Mouse (Mus musculus) layer of hippocampus, adult 2 months (tissue): ENCODE measurements around the gene Hectd1. TPM values are rescaled to one million over a fixed set of nuclear protein-coding genes. Genes with fewer than 3 reads are reported as not detected.
A peak's percentile ranks its signal among the peaks of the same experiment; 100 is the strongest.

ENCODE experiments used
- DNase-seq, 2 experiments: peaks; one replicate each; pipeline ENCODE4 v3.0.0; 2022; ENCODE audit warnings: low spot score in 2 of 2
- H3K27ac ChIP-seq: fragments of 200-600 bp; 2 replicates; pipeline ENCODE4 v1.8.1; 2022
- H3K4me3 ChIP-seq: fragments of 200-600 bp; 2 replicates; pipeline ENCODE4 v1.8.1; 2022; ENCODE audit warnings: mild to moderate bottlenecking
- CTCF ChIP-seq: fragments of 200-600 bp; conservative IDR thresholded peaks from 2 replicates; pipeline ENCODE4 v1.8.1; 2022; ENCODE audit warnings: antibody characterized with exemption, mild to moderate bottlenecking, moderate library complexity
- total RNA-seq, 2 experiments: library from RNA; stranded (reverse); gene quantifications; 2 replicates each; pipeline ENCODE4 v1.2.3; 2021

Gene Hectd1
- total RNA-seq, 2 experiments from 2014 or later, result 84.2 to 84.3 TPM

DNA sequence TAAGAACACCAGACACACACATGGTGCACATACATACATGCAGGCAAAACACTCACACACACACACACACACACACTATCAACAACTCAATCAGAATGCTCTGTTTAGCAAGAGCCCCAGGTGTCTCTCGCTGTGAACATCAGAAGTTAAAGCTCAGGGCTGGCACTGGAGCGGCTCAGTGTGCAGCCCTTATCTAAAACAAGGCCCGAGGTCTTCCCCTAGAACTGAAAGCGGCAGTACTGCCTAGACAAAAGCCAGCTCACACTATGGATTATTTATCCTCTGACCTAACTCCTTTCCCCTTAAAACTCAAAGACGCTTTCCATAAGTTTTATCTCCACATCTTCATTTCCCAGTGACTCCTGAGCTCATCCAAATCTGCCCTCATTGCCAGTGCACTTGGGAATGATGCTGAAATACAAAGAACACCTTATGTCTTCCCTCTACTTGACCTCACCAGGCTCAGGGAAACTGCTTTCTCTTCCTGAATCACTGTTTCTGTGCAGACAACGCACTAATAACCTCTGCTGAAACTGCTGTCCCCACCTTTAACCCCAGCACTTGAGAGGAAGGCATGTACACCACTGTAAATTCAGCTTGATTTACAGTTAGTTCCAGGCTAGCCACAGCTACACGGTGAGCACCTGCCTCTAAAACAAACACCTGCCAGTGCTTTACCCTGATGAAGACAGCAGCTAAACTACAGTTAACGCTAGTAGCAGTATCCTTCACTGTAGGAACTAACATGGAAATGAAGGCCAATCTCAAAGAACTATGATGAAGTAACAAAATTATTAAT, 11.3 kb downstream of the Hectd1 start:
- TF ChIP-seq CTCF, result no peak
- H3K4me3 ChIP-seq, result no peak overlapping the region
- DNase-seq, result no peak
- no peak overlapping the region for H3K27ac ChIP-seq

DNA sequence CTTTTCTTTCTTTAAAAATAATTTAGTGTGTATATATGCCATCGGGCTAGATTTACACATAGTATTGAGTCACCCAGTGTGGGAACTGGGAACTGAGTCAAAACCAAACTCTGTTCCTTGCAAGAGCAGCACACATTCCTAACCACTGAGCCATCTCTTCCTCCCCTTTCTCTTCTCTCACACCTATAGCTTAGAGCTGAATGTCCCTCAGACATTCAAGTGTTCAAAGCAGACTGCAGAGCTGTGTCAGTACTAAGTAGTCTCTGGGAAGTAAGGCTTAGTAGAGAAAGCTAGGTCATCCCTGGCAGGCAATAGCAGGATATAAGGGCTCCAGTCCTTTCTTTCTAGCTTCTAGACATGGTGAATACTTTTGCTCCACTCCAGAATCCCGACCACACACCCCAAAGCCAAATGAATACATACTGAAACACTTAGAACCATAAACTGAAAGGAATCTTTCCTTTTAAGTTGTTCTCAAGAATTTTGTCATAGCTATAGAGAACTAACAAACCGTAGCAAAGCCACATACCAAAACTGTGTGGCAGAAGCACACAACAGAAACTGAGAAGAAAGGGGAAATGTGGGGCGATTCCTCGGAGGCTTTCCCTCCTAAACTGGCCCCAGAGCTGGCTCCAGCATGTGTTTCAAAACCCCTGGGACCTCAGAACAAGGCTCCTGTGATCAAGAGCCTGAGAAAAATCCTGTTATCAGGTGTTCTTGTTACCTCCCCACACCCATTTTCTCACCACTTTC, 17.8 kb downstream of the Hectd1 start:
- DNase-seq, result no peak
- no peak overlapping the region for H3K4me3 ChIP-seq
- H3K27ac ChIP-seq, result no peak overlapping the region
- no peak for TF ChIP-seq CTCF

DNA sequence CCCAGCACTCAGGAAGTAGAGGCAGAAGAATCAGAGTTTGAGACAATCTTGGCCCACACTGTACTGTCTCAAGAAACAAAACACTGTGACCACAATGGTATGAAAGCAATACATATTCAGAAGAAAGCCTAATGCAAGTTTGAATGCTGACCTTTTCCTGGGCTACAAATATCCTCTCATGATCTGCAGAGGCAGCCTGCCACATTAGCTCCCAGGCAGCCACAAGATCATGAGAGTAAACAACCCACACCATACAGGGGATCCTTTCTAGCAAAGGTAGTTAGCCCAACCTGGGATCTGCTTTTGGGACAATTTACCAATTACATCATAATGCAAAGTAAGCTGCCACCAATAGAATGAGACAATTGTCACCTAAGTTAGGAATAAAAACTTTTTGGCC, 18.8 kb downstream of the Hectd1 start:
- Histone ChIP-seq H3K27ac (no peak overlapping the region), H3K4me3 (no peak overlapping the region)
- no peak for DNase-seq
- no peak for TF ChIP-seq CTCF

DNA sequence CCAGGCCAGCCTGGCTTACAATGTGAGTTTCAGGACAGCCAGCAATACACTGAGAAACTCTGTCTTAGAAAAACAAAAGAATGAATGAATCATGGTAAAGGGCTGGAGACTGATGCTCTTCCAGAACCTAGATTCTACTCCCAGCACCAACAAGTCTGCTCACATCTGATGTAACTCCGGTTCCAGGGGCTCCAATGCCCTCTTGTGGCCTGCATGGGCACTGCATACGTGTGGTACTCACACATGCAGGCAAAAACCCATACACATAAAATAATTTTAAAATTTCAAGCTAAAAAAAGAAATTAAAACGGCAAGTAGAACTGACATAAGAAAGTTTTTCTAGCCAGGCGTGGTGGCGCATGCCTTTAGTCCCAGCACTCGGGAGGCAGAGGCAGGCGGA, 44.5 kb downstream of the Hectd1 start:
- no peak overlapping the region for H3K4me3 ChIP-seq
- no peak overlapping the region for H3K27ac ChIP-seq
- peak; percentile 66 for TF ChIP-seq CTCF
- no peak for DNase-seq

DNA sequence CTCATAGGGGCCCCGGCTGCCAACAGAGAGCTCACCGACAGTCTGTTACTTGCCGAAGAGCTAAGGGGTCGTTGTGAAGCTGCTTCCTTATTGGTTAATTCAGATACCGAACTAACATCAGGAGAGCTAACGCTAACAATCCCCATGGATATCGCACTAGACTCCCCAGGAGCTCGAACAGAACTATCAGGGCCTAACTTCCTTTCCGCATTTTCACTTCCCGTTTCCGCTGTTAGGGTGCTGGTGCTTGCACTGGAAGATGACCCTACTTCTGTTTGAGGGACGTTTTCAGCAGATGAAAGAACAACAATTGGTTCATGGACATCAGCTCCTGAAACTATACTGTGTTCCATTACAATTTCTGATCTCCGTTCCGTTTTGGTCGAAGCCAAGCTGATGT, 60.6 kb downstream of the Hectd1 start:
- TF ChIP-seq CTCF, result no peak
- no peak overlapping the region for H3K27ac ChIP-seq
- H3K4me3 ChIP-seq, result no peak overlapping the region
- DNase-seq, result no peak

DNA sequence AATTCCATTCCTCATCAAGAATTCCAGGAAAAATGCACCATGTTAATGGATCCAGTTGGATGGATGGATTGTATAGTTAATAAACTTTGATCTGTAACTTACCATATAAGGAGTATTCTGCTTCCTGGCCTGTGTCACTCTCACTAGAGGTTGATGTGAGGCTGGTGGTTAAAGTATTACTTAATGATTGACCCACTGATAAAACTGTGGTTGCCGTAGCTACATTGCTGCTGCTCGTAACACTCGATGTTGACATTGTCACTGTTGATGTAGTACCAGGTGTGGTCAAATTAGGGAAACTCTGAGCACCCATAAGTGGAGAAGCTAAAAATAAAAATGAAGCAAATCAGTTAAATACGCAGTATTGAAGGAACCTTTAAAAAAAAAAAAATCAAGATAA, 61.9 kb downstream of the Hectd1 start:
- no peak overlapping the region for H3K27ac ChIP-seq
- no peak overlapping the region for H3K4me3 ChIP-seq
- no peak for TF ChIP-seq CTCF
- DNase-seq, result no peak

DNA sequence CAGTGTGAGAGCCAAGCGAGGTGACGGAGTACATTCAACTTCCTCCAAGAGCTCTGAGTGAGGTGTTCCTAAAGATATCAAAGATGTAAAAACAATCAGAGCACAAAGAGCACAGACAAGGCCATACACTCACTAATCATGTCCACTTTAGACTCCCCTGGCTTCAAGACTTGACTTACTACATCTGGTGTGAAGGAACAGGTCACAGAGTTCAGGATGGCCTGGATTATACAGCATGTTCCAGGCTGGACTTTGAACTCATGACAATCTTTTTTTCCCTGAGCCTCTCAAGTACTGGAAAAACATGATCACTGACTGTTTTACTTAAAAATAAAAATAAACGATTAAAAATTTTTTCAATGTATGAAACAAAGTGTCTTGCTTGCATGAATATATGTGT, 70.0 kb downstream of the Hectd1 start:
- TF ChIP-seq CTCF, result no peak
- no peak for DNase-seq

DNA sequence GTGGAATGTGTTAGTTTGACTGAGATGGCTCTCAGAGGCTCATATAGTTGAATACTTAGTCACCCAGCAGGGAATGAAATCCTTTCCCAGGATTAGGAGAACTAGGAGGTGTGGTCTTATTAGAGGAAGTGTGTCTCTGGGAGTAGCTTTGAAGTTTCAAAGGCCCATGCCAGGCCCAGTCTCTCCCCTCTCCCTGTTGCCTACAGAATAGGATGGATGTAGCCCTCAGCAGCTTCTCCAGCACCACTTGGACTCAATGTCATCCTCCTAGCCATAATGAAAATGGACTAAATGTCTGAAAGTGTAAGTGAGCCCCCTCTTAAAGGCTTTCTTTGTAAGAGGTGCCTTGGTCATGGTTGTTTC, 72.8 kb downstream of the Hectd1 start:
- TF ChIP-seq CTCF, result no peak
- DNase-seq, result no peak
- no peak overlapping the region for H3K27ac ChIP-seq
- no peak overlapping the region for H3K4me3 ChIP-seq

More for the DNA sequence above, 70.0 kb downstream of the Hectd1 start:
- no peak overlapping the region for H3K4me3 ChIP-seq
- H3K27ac ChIP-seq, result no peak overlapping the region

DNA sequence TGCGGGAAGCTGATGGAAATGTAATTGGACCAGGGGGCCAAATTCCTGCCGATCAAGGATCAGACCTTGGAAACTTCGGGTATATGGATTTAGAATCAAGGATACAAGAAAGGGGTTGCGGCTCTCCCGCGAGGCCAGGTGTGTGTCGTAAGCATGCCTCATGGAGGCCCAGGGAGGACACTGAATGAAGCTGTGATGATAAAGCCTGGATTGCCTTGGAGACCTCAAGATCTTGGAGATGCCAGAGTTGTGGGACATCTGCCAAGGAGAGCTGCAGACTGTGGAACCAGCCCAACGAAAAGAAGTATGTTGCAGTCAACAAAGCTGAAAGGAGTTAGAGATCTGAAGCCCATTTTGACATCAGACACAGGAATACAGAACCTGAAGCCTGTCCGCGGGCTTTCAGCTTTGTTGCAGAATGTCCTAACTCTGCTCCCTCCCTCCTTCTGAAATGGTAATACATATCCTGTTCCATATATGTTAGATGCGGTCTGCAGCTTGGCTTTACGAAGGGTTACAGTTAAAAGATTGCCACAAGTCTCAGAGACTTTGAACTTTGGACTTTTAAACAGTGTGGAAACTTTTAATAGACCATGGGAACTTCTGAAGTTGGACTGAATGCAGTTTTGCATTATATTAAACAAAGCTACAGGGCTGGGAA, 73.3 kb downstream of the Hectd1 start:
- Histone ChIP-seq H3K4me3 (no peak overlapping the region), H3K27ac (no peak overlapping the region)
- no peak for DNase-seq
- TF ChIP-seq CTCF, result no peak

DNA sequence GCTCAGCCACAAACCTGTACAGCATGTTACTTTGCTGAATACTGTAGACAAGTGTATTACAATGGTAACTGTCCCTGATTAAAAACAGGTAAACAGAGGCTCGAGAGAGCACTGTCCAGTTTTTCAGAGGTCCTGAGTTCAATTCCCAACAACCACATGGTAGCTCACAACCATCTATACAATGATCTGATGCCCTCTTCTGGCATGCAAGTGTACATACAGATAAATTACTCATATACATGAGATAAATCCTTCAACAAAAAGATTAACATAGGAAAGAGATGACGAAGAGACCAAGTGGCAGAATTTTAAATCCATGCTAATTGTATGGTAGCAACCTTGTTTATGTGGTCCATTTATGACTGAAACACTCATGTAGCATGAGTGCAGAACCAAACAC, 82.0 kb downstream of the Hectd1 start:
- peak; percentile 58 for TF ChIP-seq CTCF
- no peak overlapping the region for H3K27ac ChIP-seq
- DNase-seq, result no peak
- no peak overlapping the region for H3K4me3 ChIP-seq

DNA sequence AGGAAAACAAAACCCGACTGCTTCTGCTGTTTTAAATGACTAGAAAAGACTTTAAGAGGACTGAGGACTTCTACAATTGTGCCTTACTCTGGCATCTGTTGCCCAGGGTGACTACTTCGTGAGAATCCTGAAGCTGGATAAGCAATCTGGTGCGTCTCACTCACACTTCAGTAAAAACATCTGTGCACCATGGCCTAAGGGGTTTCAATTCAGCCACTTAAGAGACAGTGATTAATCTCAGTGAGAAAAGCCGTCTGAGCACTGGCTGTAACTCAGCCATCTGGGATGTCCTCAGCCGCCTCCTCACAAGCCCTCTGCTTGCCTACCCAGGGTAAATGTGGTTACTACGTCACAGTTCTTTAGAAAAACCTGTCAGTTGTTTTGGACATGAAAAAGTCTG, 84.4 kb downstream of the Hectd1 start:
- no peak overlapping the region for H3K27ac ChIP-seq
- TF ChIP-seq CTCF, result no peak
- DNase-seq, result no peak
- H3K4me3 ChIP-seq, result no peak overlapping the region

DNA sequence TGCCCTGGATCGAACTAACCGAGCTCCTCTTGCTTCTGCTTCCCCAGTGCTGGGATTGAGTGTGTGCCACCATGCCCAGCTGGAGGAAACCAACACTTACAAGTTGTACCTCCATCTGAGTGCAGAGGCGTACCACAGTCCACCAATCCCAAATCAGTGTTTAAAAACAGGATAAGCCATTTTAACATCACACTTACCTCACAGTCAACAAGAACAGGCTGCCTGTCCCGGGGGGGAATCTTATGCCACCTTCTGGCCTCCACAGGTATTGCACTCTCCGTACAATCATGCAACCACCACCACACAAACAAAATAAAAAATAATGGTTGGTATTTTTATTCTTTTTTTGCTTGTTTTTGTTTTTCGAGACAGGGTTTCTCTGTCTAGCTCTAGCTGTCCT, 87.6 kb downstream of the Hectd1 start:
- peak; percentile 84 for TF ChIP-seq CTCF
- no peak for DNase-seq
- H3K27ac ChIP-seq, result no peak overlapping the region

DNA sequence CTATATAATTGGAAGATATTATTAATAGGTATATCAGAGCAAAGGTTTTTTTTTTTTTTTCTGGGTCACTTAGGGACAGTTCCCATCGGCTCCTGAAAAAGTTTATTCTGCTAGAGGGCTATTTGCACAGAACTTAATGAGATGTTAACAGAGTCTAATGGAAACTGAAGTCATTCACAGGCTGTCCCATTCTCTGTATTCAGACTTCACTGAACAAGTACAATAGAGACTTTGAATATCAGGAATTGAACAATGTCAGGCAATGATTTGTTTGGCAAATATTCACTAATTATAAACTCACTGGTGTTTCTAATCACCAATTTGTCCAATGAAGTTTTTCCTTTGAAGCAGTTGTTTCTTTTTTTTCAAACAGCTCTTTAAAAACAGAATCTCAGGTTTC, 92.5 kb downstream of the Hectd1 start:
- Histone ChIP-seq H3K27ac (no peak overlapping the region; the same call in 1 of the 2 replicates), H3K4me3 (no peak overlapping the region)
- TF ChIP-seq CTCF, result no peak
- DNase-seq, result no peak

More for the DNA sequence above, 87.6 kb downstream of the Hectd1 start:
- no peak overlapping the region for H3K4me3 ChIP-seq
